Mouse (Mus musculus) liver, adult 2 months (tissue): ENCODE measurements around the gene Raver1.

Experiments used
- CTCF ChIP-seq: fragments of 200-500 bp; IDR thresholded peaks from 2 replicates; pipeline ENCODE4 v1.5.1; 2011; ENCODE audit warnings: low read depth, low read length, control low read depth
- POLR2A ChIP-seq: fragments of 200-500 bp; IDR thresholded peaks from 2 replicates; pipeline ENCODE4 v1.6.1; 2011; ENCODE audit warnings: low read length, control low read depth; ENCODE audit not compliant: insufficient read depth; ENCODE audit errors: extremely low read depth

DNA sequence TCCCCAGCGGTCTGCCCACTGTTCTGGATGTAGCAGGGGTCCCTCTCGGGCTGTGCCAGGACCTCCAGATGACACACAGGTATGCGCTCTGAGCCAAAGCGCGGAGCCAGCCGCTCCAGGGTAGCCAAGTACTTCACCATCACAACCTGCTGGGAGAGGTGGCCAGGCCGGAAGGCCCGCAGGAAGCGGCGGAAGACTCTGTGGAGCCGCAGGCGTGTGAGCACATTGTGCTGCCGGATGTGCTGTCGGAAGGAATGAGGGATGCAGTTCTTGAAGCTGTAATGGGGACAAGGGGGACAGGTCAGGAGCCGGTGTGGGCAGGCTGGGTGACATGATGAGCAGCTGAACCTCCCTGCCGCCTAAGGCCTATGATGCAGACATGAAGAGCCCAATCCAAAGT is 29.7 kb upstream of the Raver1 start:
- TF ChIP-seq CTCF (no peak), POLR2A (no peak)
